Mouse (Mus musculus) T-cell, adult 2 months (primary cell): ENCODE measurements around the gene Olfr898.

Experiments used
- DNase-seq: peaks from one replicate; pipeline ENCODE4 v3.0.0; 2022; ENCODE audit warnings: low spot score

The Olfr898 gene

GRCm38 (mm10) chr9:38348111-38348510 lies at the start of gene Olfr898:
Olfr898 (plus strand) TSS chr9:38348411.
- DNase-seq, result no peak

GRCm38 (mm10) chr9:38328760-38329159 lies 19.5 kb upstream of the Olfr898 start, which contains the start of gene Olfr25:
Olfr25 (plus strand) TSS chr9:38329060.
- DNase-seq, result no peak

- no peak for DNase-seq
Measured at GRCm38 (mm10) chr9:38366596-38366995, 18.4 kb downstream of the Olfr898 start, which contains the start of gene Olfr250. Olfr250 (plus strand) TSS chr9:38366896.

GRCm38 (mm10) chr9:38376786-38377185 lies 28.6 kb downstream of the Olfr898 start, which contains the start of gene Olfr251:
Olfr251 (plus strand) TSS chr9:38377086.
- DNase-seq, result no peak

GRCm38 (mm10) chr9:38401398-38401797 lies 53.2 kb downstream of the Olfr898 start, which contains the start of gene Olfr147:
Olfr147 (plus strand) TSS chr9:38401698.
- DNase-seq, result no peak
